Mouse (Mus musculus) gastrocnemius, postnatal 36 days (tissue): Measurements from ENCODE around the gene Apol11b. TPM values are rescaled to one million over a fixed set of nuclear protein-coding genes. Genes with fewer than 3 reads are reported as not detected.

Experiments used
- total RNA-seq, 2 experiments: library from RNA; stranded (reverse); gene quantifications; 2 replicates each; pipeline ENCODE4 v1.2.3; 2021

Gene Apol11b
- total RNA-seq, 2 experiments from 2014 or later: not detected

Other genes with a start within 250 kb of the Apol11b start
- under 1 TPM; 0.26 to 0.59 TPM for gene Apol7a, start 244.2 kb downstream of the Apol11b start, total RNA-seq
- under 1 TPM in 1 of 2 experiments, not detected in 1; 0.22 TPM for gene Apol9a, start 232.2 kb downstream of the Apol11b start, total RNA-seq
- 1 to 10 TPM; 1.2 to 4.7 TPM for gene Apol7b, start 195.8 kb downstream of the Apol11b start, total RNA-seq
- not detected for gene Apol10a, start 166.2 kb downstream of the Apol11b start, total RNA-seq
- not detected for gene Apol11a, start 135.0 kb downstream of the Apol11b start, total RNA-seq
- not detected for gene Apol7c, start 110.0 kb downstream of the Apol11b start, total RNA-seq
- not detected for gene 1700025B11Rik, start 81.4 kb downstream of the Apol11b start, total RNA-seq
- under 1 TPM; 0.17 to 0.61 TPM for gene Apol10b, start 47.2 kb downstream of the Apol11b start, total RNA-seq
- gene Gm36245, start 44.0 kb downstream of the Apol11b start, total RNA-seq: not detected
- under 1 TPM in 1 of 2 experiments, not detected in 1; 0.96 TPM for gene Apol7e, start 55.6 kb upstream of the Apol11b start, total RNA-seq
- gene Apol9b, start 85.8 kb upstream of the Apol11b start, total RNA-seq: not detected
- gene Apol8, start 113.7 kb upstream of the Apol11b start, total RNA-seq: under 1 TPM in 1 of 2 experiments, not detected in 1; 0.47 TPM
- 10 to 100 TPM; 48.4 to 49.1 TPM for gene Myh9, start 198.9 kb upstream of the Apol11b start, total RNA-seq